Mouse (Mus musculus) liver, embryonic 11.5 days (tissue): ENCODE measurements around the gene Hoxa1. TPM values are rescaled to one million over a fixed set of nuclear protein-coding genes. Genes with fewer than 3 reads are reported as not detected.

ENCODE experiments used
- ATAC-seq: fragments of 200-750 bp; cut with Nextera tagmentation; replicated peaks from 2 replicates; pipeline ENCODE4 v1.8.0; 2017; ENCODE audit warnings: moderate number of reproducible peaks, mild to moderate bottlenecking, moderate TSS enrichment, moderate library complexity; ENCODE audit not compliant: low FRiP score
- DNase-seq: peaks from one replicate; pipeline ENCODE4 v3.0.0-alpha.2; 2017; ENCODE audit warnings: low spot score
- H3K27ac ChIP-seq: fragments of 300-500 bp; sonication (generic); 2 replicates; pipeline ENCODE4 v1.5.1; 2014; ENCODE audit warnings: mild to moderate bottlenecking, low read depth, low read length, control low read depth
- H3K27me3 ChIP-seq: fragments of 300-500 bp; sonication (generic); replicated peaks from 2 replicates; pipeline ENCODE4 v1.6.1; 2014; ENCODE audit warnings: low read length, mixed read lengths; ENCODE audit not compliant: control insufficient read depth, insufficient read depth
- H3K36me3 ChIP-seq: fragments of 300-500 bp; sonication (generic); 2 replicates; pipeline ENCODE4 v1.6.1; 2014; ENCODE audit warnings: mild to moderate bottlenecking, low read length, moderate library complexity, mixed read lengths; ENCODE audit not compliant: control insufficient read depth, insufficient read depth
- H3K4me1 ChIP-seq: fragments of 300-500 bp; sonication (generic); replicated peaks from 2 replicates; pipeline ENCODE4 v1.6.1; 2014; ENCODE audit warnings: low read length, mixed read lengths; ENCODE audit not compliant: control insufficient read depth, insufficient read depth
- H3K4me2 ChIP-seq: fragments of 300-500 bp; sonication (generic); 2 replicates; pipeline ENCODE4 v1.6.1; 2014; ENCODE audit warnings: mild to moderate bottlenecking, control low read depth, moderate library complexity
- H3K4me3 ChIP-seq: fragments of 300-500 bp; sonication (generic); 2 replicates; pipeline ENCODE4 v1.5.1; 2014; ENCODE audit warnings: low read depth, low read length, control low read depth
- H3K9ac ChIP-seq: fragments of 300-500 bp; sonication (generic); 2 replicates; pipeline ENCODE4 v1.6.1; 2014; ENCODE audit warnings: low read depth, low read length, control low read depth
- H3K9me3 ChIP-seq: fragments of 300-500 bp; sonication (generic); 2 replicates; pipeline ENCODE4 v1.6.1; 2016; ENCODE audit warnings: low read length, inconsistent platforms, mixed read lengths; ENCODE audit not compliant: control insufficient read depth
- WGBS: fragments of 180-500 bp; shearing (Covaris S2); extraction: QIAGEN DNeasy Blood & Tissue Kit; methylation state at CpG from one replicate; pipeline ENCODE4 v1.1.7; 2014; 5-methylcytosine and 5-hydroxymethylcytosine counted together
- polyA plus RNA-seq: library from polyadenylated mRNA; unstranded; fragments of >200 nt; fragmentation: Nextera tagmentation; extraction: Ambion mirVana; gene quantifications from 2 replicates; pipeline ENCODE4 v1.2.1, GENCODE M21; 2014

Hoxa1 gene
- polyA plus RNA-seq, 1 experiment from 2014 or later, result 2.6 TPM

- WGBS, result 2% methylated on average over 32 of the region's 55 CpGs
- H3K27ac ChIP-seq, result peak overlapping the region; percentile 63
- peak; percentile 80 for DNase-seq
Observed at GRCm38 (mm10) chr6:52191860-52192550, 33.9 kb upstream of the Hoxa1 start.

GRCm38 (mm10) chr6:52190906-52191810 is 33.0 kb upstream of the Hoxa1 start, which contains the start of gene Hoxa4:
Hoxa4 (minus strand) TSS chr6:52191753.
- Histone ChIP-seq H3K27me3 (peaks cover 98% of the 10 kb centered on the region), H3K4me2 (peak within 1 kb of the TSS; percentile 78), H3K9ac (peak within 1 kb of the TSS; percentile 58), H3K27ac (peak within 1 kb of the TSS; percentile 70), H3K36me3 (no peaks in the 10 kb centered on the region), H3K4me3 (peak within 1 kb of the TSS; percentile 48), H3K9me3 (no peaks in the 10 kb centered on the region), H3K4me1 (peaks cover 12% of the 10 kb centered on the region; the same call in 1 of the 2 replicates)
- DNase-seq (no peak), ATAC-seq (no peak)
- WGBS, result 2% methylated on average over 73 of the region's 102 CpGs

More at GRCm38 (mm10) chr6:52191860-52192550, 33.9 kb upstream of the Hoxa1 start:
- peaks cover 99% of the 10 kb centered on the region for H3K27me3 ChIP-seq
- peak overlapping the region; percentile 78 for H3K4me2 ChIP-seq
- peaks cover 15% of the 10 kb centered on the region; the same call in 1 of the 2 replicates for H3K4me1 ChIP-seq
- H3K9ac ChIP-seq, result peak overlapping the region; percentile 35
- no peaks in the 10 kb centered on the region for H3K36me3 ChIP-seq
- ATAC-seq, result peak; percentile 54
- no peaks in the 10 kb centered on the region for H3K9me3 ChIP-seq
- peak overlapping the region; percentile 48 for H3K4me3 ChIP-seq

- peaks cover 13% of the 10 kb centered on the region; the same call in 1 of the 2 replicates for H3K4me1 ChIP-seq
- H3K36me3 ChIP-seq, result no peaks in the 10 kb centered on the region
- DNase-seq (peak; percentile 54), ATAC-seq (no peak)
- peak overlapping the region; percentile 48 for H3K4me3 ChIP-seq
- no peaks in the 10 kb centered on the region for H3K9me3 ChIP-seq
- H3K4me2 ChIP-seq, result peak overlapping the region; percentile 78
- peak overlapping the region; percentile 70; the same call in 1 of the 2 replicates for H3K27ac ChIP-seq
- 2% methylated on average over 23 of the region's 23 CpGs for WGBS
- peak overlapping the region; percentile 58 for H3K9ac ChIP-seq
- H3K27me3 ChIP-seq, result peaks cover 98% of the 10 kb centered on the region
Observed at GRCm38 (mm10) chr6:52190410-52190809, 32.3 kb upstream of the Hoxa1 start.

GRCm38 (mm10) chr6:52189909-52190308 is 31.8 kb upstream of the Hoxa1 start:
- 13% methylated on average over 8 of the region's 8 CpGs for WGBS
- ATAC-seq (no peak), DNase-seq (no peak)
- no peaks in the 10 kb centered on the region for H3K9me3 ChIP-seq
- H3K4me2 ChIP-seq, result peak overlapping the region; percentile 78
- H3K9ac ChIP-seq, result no peak overlapping the region
- peak overlapping the region; percentile 48 for H3K4me3 ChIP-seq
- peak overlapping the region; percentile 70; the same call in 1 of the 2 replicates for H3K27ac ChIP-seq
- H3K36me3 ChIP-seq, result no peaks in the 10 kb centered on the region
- peaks cover 98% of the 10 kb centered on the region for H3K27me3 ChIP-seq
- H3K4me1 ChIP-seq, result peaks cover 12% of the 10 kb centered on the region; the same call in 1 of the 2 replicates

GRCm38 (mm10) chr6:52189172-52189591 is 31.1 kb upstream of the Hoxa1 start:
- Histone ChIP-seq H3K4me1 (peaks cover 10% of the 10 kb centered on the region; the same call in 1 of the 2 replicates), H3K27ac (peak overlapping the region; percentile 64)
- DNase-seq, result no peak

GRCm38 (mm10) chr6:52186500-52186899 is 28.4 kb upstream of the Hoxa1 start:
- Histone ChIP-seq H3K9me3 (no peaks in the 10 kb centered on the region), H3K9ac (no peak overlapping the region), H3K36me3 (no peaks in the 10 kb centered on the region), H3K4me1 (peaks cover 13% of the 10 kb centered on the region), H3K27ac (no peak overlapping the region), H3K27me3 (peaks cover 98% of the 10 kb centered on the region), H3K4me3 (no peak overlapping the region), H3K4me2 (no peak overlapping the region)
- DNase-seq (no peak), ATAC-seq (no peak)
- WGBS, result 4% methylated on average over 1 of the region's 1 CpGs

More at GRCm38 (mm10) chr6:52189172-52189591, 31.1 kb upstream of the Hoxa1 start:
- 17% methylated on average over 5 of the region's 5 CpGs for WGBS
- ATAC-seq, result no peak
- Histone ChIP-seq H3K9me3 (no peaks in the 10 kb centered on the region), H3K27me3 (peaks cover 98% of the 10 kb centered on the region), H3K4me3 (no peak overlapping the region), H3K4me2 (peak overlapping the region; percentile 78), H3K9ac (peak overlapping the region; percentile 37; the same call in 1 of the 2 replicates), H3K36me3 (no peaks in the 10 kb centered on the region)

GRCm38 (mm10) chr6:52185834-52186233 is 27.7 kb upstream of the Hoxa1 start:
- no peak overlapping the region for H3K9ac ChIP-seq
- no peak for ATAC-seq
- peaks cover 98% of the 10 kb centered on the region for H3K27me3 ChIP-seq
- H3K27ac ChIP-seq, result no peak overlapping the region
- WGBS, result 24% methylated on average over 3 of the region's 3 CpGs
- no peak for DNase-seq
- no peak overlapping the region for H3K4me3 ChIP-seq
- H3K9me3 ChIP-seq, result no peaks in the 10 kb centered on the region
- H3K4me2 ChIP-seq, result no peak overlapping the region; the same call in 1 of the 2 replicates
- no peaks in the 10 kb centered on the region for H3K36me3 ChIP-seq
- H3K4me1 ChIP-seq, result peaks cover 11% of the 10 kb centered on the region

- H3K9me3 ChIP-seq, result no peaks in the 10 kb centered on the region
- DNase-seq (no peak), ATAC-seq (no peak)
- H3K9ac ChIP-seq, result no peak overlapping the region
- H3K27me3 ChIP-seq, result peaks cover 98% of the 10 kb centered on the region
- peaks cover 11% of the 10 kb centered on the region for H3K4me1 ChIP-seq
- no peak overlapping the region for H3K4me3 ChIP-seq
- no peak overlapping the region for H3K27ac ChIP-seq
- H3K36me3 ChIP-seq, result no peaks in the 10 kb centered on the region
- peak overlapping the region; percentile 29 for H3K4me2 ChIP-seq
- WGBS, result 3% methylated on average over 19 of the region's 19 CpGs
Observed at GRCm38 (mm10) chr6:52185222-52185621, 27.1 kb upstream of the Hoxa1 start.
